ENCODE assay signal across 8 mouse cellular contexts in genomic region chr4:152424922-152425321, GRCm38 (mm10). TPM values are rescaled to one million over a fixed set of nuclear protein-coding genes. Genes with fewer than 3 reads are reported as not detected.
DNase-seq lines count a peak whose midpoint lies in the region; TF ChIP-seq lines count a peak whose summit lies in the region.
"Had no signal": no experiment of that assay in that cellular context is flagged by ENCODE, and none has a peak within 500 bp of the region (broad histone marks: within the 10 kb centered on the region; RNA-seq: fewer than 3 reads in every experiment).

No protein-coding gene starts in this region.

- peak; percentile 52 for TF ChIP-seq CTCF in lung, adult 2 months (IDR thresholded peaks at IDR 0.05; ENCODE audit: insufficient read depth, low read length)
- peak; percentile 27; the same call in 1 of the 2 replicates for TF ChIP-seq CTCF in bone marrow macrophage, adult 2 months (IDR thresholded peaks at IDR 0.05; ENCODE audit: low read depth, low read length)

- H3K4me1 ChIP-seq in lung, adult 2 months (ENCODE audit: control insufficient read depth, insufficient read depth, low read length): no peaks in the 10 kb centered on the region
- no peaks in the 10 kb centered on the region for H3K4me1 ChIP-seq in bone marrow macrophage, adult 2 months (ENCODE audit: control insufficient read depth, insufficient read depth, low read length)

- no peak for DNase-seq in lung, adult 2 months
- DNase-seq in lung, postnatal 14 days: no peak
- peak; percentile 82 for DNase-seq in ES-CJ7 (ENCODE audit: low read depth, low spot score)
- DNase-seq in natural killer cell, adult 2 months (ENCODE audit: low spot score in 2 of 2): peak; percentile 28 to 51
- no peak for DNase-seq in adrenal gland, postnatal 14 days
- DNase-seq in adrenal gland, postnatal 10 days: no peak
- DNase-seq: cerebellum, adult 9-11 months had no signal

- 67% methylated on average over 5 of the region's 5 CpGs for WGBS in lung, adult 2 months

- no peak overlapping the region for H3K4me3 ChIP-seq in lung, adult 2 months (replicated peaks; ENCODE audit: extremely low read depth, low read depth, low read length)
- H3K4me3 ChIP-seq in bone marrow macrophage, adult 2 months (ENCODE audit: insufficient read depth, low read length): no peak overlapping the region

- TF ChIP-seq POLR2A in lung, adult 2 months (IDR thresholded peaks at IDR 0.05; ENCODE audit: borderline replicate concordance, extremely low read depth, low read depth, low read length): no peak
- TF ChIP-seq POLR2A in bone marrow macrophage, adult 2 months (IDR thresholded peaks at IDR 0.05; ENCODE audit: borderline replicate concordance, low read depth, low read length): no peak

- H3K27ac ChIP-seq in bone marrow macrophage, adult 2 months (ENCODE audit: insufficient read depth, low read depth, low read length): no peak overlapping the region

RNA-seq across cellular contexts. Expression of gene Nphp4, which starts 51.6 kb away (rescaled TPM):
- 3.1 and 3.8 TPM in 2 replicates for polyA plus RNA-seq in lung, adult 2 months (2012; rRNA removed)
- 1.4 and 1.6 TPM in 2 replicates for polyA plus RNA-seq in bone marrow macrophage, adult 2 months (2012; ENCODE audit: insufficient read depth, insufficient read length, missing spikeins)
- 3.3 and 3.9 TPM in 2 replicates for total RNA-seq in adrenal gland, postnatal 14 days (2021)
- total RNA-seq in adrenal gland, postnatal 10 days (2021): 1 to 10 TPM; 3.0 to 4.3 TPM

RNA-seq across cellular contexts. Expression of gene Kcnab2, which starts 52.7 kb away (rescaled TPM):
- polyA plus RNA-seq in lung, adult 2 months (2012; rRNA removed): 6.9 and 8.6 TPM in 2 replicates
- 68.8 and 85.3 TPM in 2 replicates for polyA plus RNA-seq in bone marrow macrophage, adult 2 months (2012; ENCODE audit: insufficient read depth, insufficient read length, missing spikeins)
- 6.2 and 15.7 TPM in 2 replicates for total RNA-seq in adrenal gland, postnatal 14 days (2021)
- total RNA-seq in adrenal gland, postnatal 10 days (2021): 10 to 100 TPM in 1 of 2 experiments, 1 to 10 TPM in 1; 8.1 to 12.0 TPM

Comparison
In these comparisons a context has a peak if more than half of its experiments do, and no peak if none do; other contexts are left out.
1. DNase-seq: peak in ES-CJ7 (single experiment) and natural killer cell, adult 2 months (2 of 2); none in lung, adult 2 months (single experiment), lung, postnatal 14 days (single experiment), adrenal gland, postnatal 14 days (single experiment) and adrenal gland, postnatal 10 days (single experiment).